Mouse (Mus musculus) neural tube, embryonic 13.5 days (tissue): ENCODE measurements at regions not wholly inside any gene's neighbourhood (a gene's known extent, or its start where the extent isn't known, plus 50 kb on each side); places are given as distances from the start of the nearest gene placed in this dataset.

Experiments used
- ATAC-seq: fragments of 200-750 bp; cut with Nextera tagmentation; 2 replicates; pipeline ENCODE4 v1.8.0; 2017; ENCODE audit warnings: low read depth, mild to moderate bottlenecking, moderate TSS enrichment, moderate library complexity
- H3K27ac ChIP-seq: fragments of 300-500 bp; sonication (generic); replicated peaks from 2 replicates; pipeline ENCODE4 v1.5.1; 2015; ENCODE audit warnings: moderate library complexity, mild to moderate bottlenecking, inconsistent platforms
- H3K27me3 ChIP-seq: fragments of 300-500 bp; sonication (generic); 2 replicates; pipeline ENCODE4 v1.6.1; 2015; ENCODE audit warnings: mild to moderate bottlenecking, inconsistent platforms
- H3K36me3 ChIP-seq: fragments of 300-500 bp; sonication (generic); 2 replicates; pipeline ENCODE4 v1.6.1; 2015; ENCODE audit warnings: mild to moderate bottlenecking, inconsistent platforms
- H3K4me1 ChIP-seq: fragments of 300-500 bp; sonication (generic); replicated peaks from 2 replicates; pipeline ENCODE4 v1.6.1; 2015; ENCODE audit warnings: inconsistent platforms
- H3K4me2 ChIP-seq: fragments of 300-500 bp; sonication (generic); 2 replicates; pipeline ENCODE4 v1.6.1; 2015; ENCODE audit warnings: inconsistent platforms, mild to moderate bottlenecking, moderate library complexity
- H3K4me3 ChIP-seq: fragments of 300-500 bp; sonication (generic); 2 replicates; pipeline ENCODE4 v1.5.1; 2015; ENCODE audit warnings: mild to moderate bottlenecking, inconsistent platforms
- H3K9ac ChIP-seq: fragments of 300-500 bp; sonication (generic); 2 replicates; pipeline ENCODE4 v1.6.1; 2015; ENCODE audit warnings: moderate library complexity, mild to moderate bottlenecking, inconsistent platforms
- H3K9me3 ChIP-seq: fragments of 300-500 bp; sonication (generic); 2 replicates; pipeline ENCODE4 v1.6.1; 2016; ENCODE audit warnings: inconsistent platforms
- WGBS: fragments of 180-500 bp; shearing (Covaris S2); methylation state at CpG from one replicate; pipeline ENCODE4 v1.1.7; 2015; 5-methylcytosine and 5-hydroxymethylcytosine counted together

GRCm38 (mm10) chr8:35020480-35020879 is 745.1 kb upstream of the Gm19410 start:
- H3K9me3 ChIP-seq, result peaks cover 3% of the 10 kb centered on the region; the same call in 1 of the 2 replicates
- H3K9ac ChIP-seq, result no peak overlapping the region
- H3K4me3 ChIP-seq, result no peak overlapping the region
- no peak overlapping the region for H3K27ac ChIP-seq
- no peaks in the 10 kb centered on the region for H3K36me3 ChIP-seq
- ATAC-seq, result no peak
- H3K27me3 ChIP-seq, result no peaks in the 10 kb centered on the region
- 89% methylated on average over 8 of the region's 8 CpGs for WGBS
- no peaks in the 10 kb centered on the region for H3K4me1 ChIP-seq
- H3K4me2 ChIP-seq, result no peak overlapping the region

DNA sequence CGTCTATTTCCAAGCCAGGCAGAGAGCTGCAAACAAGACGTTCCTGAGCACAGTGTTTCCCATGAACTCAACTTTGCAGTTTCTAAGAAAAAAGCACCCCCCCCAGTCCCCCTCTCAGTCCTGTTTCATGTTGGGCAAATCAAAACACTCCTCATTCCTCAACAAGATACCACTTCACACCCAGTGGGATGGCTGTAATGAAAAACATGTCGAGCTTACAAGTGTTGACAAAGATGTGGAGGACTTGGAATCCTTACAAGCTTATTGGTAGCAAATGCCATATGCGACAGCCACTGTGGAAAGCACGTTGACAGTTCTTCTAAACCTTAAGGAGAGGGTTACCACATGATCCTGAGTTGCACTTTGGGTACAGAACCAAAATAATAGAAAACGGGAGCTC is 742.9 kb upstream of the Gm19410 start:
- Histone ChIP-seq H3K9me3 (peaks cover 3% of the 10 kb centered on the region; the same call in 1 of the 2 replicates), H3K36me3 (no peaks in the 10 kb centered on the region), H3K4me2 (no peak overlapping the region), H3K4me3 (no peak overlapping the region), H3K9ac (no peak overlapping the region), H3K27me3 (no peaks in the 10 kb centered on the region), H3K4me1 (no peaks in the 10 kb centered on the region), H3K27ac (no peak overlapping the region)
- 83% methylated on average over 6 of the region's 6 CpGs for WGBS
- ATAC-seq, result no peak

GRCm38 (mm10) chr8:35047798-35048197 is 717.8 kb upstream of the Gm19410 start:
- Histone ChIP-seq H3K27ac (no peak overlapping the region), H3K4me1 (0 out of 2 replicates have a peak, but pooled peaks cover 7% of the 10 kb centered on the region), H3K4me3 (no peak overlapping the region), H3K27me3 (no peaks in the 10 kb centered on the region), H3K4me2 (no peak overlapping the region), H3K9me3 (no peaks in the 10 kb centered on the region), H3K9ac (no peak overlapping the region), H3K36me3 (no peaks in the 10 kb centered on the region)
- WGBS, result 6% methylated on average over 3 of the region's 3 CpGs
- ATAC-seq, result no peak

DNA sequence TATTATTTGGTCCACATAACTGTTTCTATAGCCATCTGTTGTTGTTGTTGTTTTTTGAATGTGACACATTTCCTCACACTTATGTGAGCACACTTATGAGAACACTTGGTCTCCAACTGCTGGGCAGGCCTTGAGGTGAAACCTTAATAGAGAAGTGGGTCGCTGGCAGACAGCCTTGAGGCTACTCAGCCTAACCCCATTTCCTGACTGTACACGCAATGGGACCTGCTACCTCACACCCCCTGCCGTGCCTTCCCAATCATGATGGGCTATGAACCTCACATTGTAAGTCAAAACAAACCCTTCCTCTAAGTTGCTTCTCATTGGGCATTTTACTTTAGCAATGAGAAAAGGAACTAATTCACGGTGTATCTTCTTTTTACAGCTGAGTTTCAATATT is 712.1 kb upstream of the Gm19410 start:
- 90% methylated on average over 4 of the region's 4 CpGs for WGBS
- Histone ChIP-seq H3K27ac (no peak overlapping the region), H3K4me2 (no peak overlapping the region), H3K27me3 (no peaks in the 10 kb centered on the region), H3K36me3 (no peaks in the 10 kb centered on the region), H3K4me3 (no peak overlapping the region), H3K9ac (no peak overlapping the region), H3K9me3 (no peaks in the 10 kb centered on the region), H3K4me1 (0 out of 2 replicates have a peak, but pooled peaks cover 13% of the 10 kb centered on the region)
- no peak for ATAC-seq

DNA sequence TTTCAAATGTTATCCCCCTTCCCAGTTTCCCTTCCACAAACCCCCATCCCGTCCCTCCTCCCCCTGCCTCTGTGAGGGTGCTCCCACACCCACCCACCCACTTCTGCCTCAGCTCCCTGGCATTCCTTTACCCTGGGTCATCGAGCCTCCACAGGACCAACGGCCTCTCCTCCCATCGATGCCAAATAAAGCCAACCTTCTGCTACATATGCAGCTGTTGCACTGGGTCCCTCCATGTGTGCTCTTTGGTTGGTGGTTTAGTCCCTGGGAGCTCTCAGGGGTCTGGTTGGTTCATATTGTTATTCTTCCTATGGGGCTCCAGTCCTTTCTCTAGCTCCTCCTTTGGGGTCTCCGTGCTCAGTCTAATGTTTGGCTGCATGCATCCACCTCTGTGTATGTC is 704.5 kb upstream of the Gm19410 start:
- Histone ChIP-seq H3K27ac (no peak overlapping the region), H3K36me3 (no peaks in the 10 kb centered on the region), H3K4me2 (no peak overlapping the region), H3K4me3 (no peak overlapping the region), H3K4me1 (0 out of 2 replicates have a peak, but pooled peaks cover 1% of the 10 kb centered on the region), H3K9ac (no peak overlapping the region), H3K27me3 (no peaks in the 10 kb centered on the region), H3K9me3 (peaks cover 2% of the 10 kb centered on the region; the same call in 1 of the 2 replicates)
- WGBS, result 84% methylated on average over 5 of the region's 5 CpGs
- ATAC-seq, result no peak

DNA sequence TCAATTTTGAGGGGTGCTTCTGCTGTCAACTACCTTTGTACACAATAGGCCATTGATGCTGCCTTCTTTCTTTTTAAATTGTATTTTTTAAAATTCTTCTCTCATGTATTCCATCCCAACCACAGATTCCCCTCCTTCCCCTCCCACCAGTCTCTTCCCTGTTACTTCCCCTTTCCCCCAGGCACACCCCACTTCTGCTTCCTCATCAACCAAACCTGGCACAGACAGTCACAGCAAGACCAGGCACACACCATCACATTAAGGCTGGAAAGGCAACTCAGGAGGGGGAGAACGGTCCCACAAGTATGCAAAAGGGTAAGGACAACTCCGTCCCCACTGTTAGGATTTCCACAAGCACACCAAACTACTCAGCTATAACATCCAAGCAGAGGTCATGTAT is 697.4 kb upstream of the Gm19410 start:
- Histone ChIP-seq H3K4me2 (no peak overlapping the region), H3K9ac (no peak overlapping the region), H3K9me3 (peaks cover 2% of the 10 kb centered on the region; the same call in 1 of the 2 replicates), H3K4me3 (no peak overlapping the region), H3K4me1 (no peaks in the 10 kb centered on the region; the same call in 1 of the 2 replicates), H3K27ac (no peak overlapping the region), H3K36me3 (no peaks in the 10 kb centered on the region), H3K27me3 (no peaks in the 10 kb centered on the region)
- WGBS, result 98% methylated on average over 2 of the region's 2 CpGs
- no peak for ATAC-seq

DNA sequence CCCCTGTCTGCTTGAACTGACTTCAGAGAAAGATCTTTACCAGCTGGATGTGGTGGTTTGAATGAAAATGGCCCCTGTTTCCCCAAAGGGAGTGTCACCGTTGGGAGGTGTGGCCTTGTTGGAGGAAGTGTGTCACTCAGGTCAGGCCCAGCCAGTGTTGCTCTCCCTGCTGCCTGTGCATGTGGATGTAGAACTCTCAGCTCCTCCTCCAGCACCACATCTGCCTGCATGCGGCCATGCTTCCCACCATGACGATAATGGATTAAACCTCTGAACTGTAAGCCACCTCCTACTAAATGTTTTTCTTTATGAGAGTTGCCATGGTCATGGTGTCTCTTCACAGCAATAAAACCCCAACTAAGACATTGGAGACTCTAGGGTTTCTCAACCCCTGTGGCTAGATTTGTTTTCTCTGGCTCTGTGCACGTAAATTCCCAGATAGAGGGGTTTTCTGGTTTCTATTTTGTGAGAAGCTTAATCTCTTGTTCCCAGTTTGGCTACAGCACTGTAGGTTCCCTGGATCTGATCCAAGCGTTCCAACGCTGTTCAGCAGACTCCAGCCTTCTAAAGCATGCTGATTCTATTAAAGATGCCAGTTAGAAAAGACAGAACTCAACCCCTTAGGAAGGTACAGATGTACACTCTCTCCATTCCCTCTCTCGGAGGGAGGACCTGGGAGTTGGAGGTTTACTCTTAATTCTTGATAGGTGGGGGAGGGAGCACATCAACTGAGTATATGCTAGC is 695.2 kb upstream of the Gm19410 start:
- H3K4me3 ChIP-seq, result no peak overlapping the region
- no peaks in the 10 kb centered on the region for H3K9me3 ChIP-seq
- H3K4me1 ChIP-seq, result peaks cover 3% of the 10 kb centered on the region; the same call in 1 of the 2 replicates
- H3K36me3 ChIP-seq, result no peaks in the 10 kb centered on the region
- no peak overlapping the region for H3K4me2 ChIP-seq
- 68% methylated on average over 7 of the region's 7 CpGs for WGBS
- no peaks in the 10 kb centered on the region for H3K27me3 ChIP-seq
- H3K27ac ChIP-seq, result 0 out of 2 replicates have a peak overlapping the region, but pooled peaks have one; percentile 23
- ATAC-seq, result peak; percentile 63; the same call in 1 of the 2 replicates
- H3K9ac ChIP-seq, result no peak overlapping the region

DNA sequence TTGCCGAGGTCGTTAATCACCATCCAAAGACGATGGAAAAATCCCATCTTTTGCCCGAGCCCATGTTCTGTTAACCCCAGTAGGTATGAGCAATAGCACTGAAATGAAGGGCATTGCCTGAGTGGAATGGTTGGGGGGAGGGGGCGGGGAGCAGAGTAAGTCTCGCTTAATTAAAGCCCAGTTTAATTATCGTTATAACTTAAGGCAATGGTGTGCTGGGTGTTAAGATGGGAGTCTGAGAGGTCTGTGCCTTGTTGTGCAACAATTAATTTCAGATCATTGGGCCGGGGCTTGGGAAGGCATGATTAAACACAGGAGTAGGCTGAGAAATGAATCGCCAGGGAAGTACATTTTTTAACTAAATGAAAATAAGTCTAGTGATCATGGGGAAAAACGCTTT is 689.6 kb upstream of the Gm19410 start:
- Histone ChIP-seq H3K4me2 (no peak overlapping the region), H3K4me3 (no peak overlapping the region), H3K4me1 (peaks cover 13% of the 10 kb centered on the region; the same call in 1 of the 2 replicates), H3K27me3 (no peaks in the 10 kb centered on the region), H3K36me3 (no peaks in the 10 kb centered on the region), H3K9me3 (no peaks in the 10 kb centered on the region), H3K27ac (no peak overlapping the region; the same call in 1 of the 2 replicates), H3K9ac (no peak overlapping the region)
- ATAC-seq, result peak; percentile 65
- 65% methylated on average over 10 of the region's 10 CpGs for WGBS

- no peak overlapping the region for H3K9ac ChIP-seq
- no peaks in the 10 kb centered on the region for H3K9me3 ChIP-seq
- no peaks in the 10 kb centered on the region for H3K27me3 ChIP-seq
- no peak overlapping the region for H3K27ac ChIP-seq
- no peak for ATAC-seq
- H3K4me3 ChIP-seq, result no peak overlapping the region
- 0 out of 2 replicates have a peak, but pooled peaks cover 4% of the 10 kb centered on the region for H3K4me1 ChIP-seq
- H3K36me3 ChIP-seq, result no peaks in the 10 kb centered on the region
- H3K4me2 ChIP-seq, result no peak overlapping the region
- WGBS, result 52% methylated on average over 1 of the region's 1 CpGs
Measured at GRCm38 (mm10) chr8:35083161-35083560, 682.4 kb upstream of the Gm19410 start.

GRCm38 (mm10) chr8:35087070-35087469 is 678.5 kb upstream of the Gm19410 start:
- WGBS, result 93% methylated on average over 2 of the region's 2 CpGs
- no peaks in the 10 kb centered on the region for H3K27me3 ChIP-seq
- ATAC-seq, result no peak

DNA sequence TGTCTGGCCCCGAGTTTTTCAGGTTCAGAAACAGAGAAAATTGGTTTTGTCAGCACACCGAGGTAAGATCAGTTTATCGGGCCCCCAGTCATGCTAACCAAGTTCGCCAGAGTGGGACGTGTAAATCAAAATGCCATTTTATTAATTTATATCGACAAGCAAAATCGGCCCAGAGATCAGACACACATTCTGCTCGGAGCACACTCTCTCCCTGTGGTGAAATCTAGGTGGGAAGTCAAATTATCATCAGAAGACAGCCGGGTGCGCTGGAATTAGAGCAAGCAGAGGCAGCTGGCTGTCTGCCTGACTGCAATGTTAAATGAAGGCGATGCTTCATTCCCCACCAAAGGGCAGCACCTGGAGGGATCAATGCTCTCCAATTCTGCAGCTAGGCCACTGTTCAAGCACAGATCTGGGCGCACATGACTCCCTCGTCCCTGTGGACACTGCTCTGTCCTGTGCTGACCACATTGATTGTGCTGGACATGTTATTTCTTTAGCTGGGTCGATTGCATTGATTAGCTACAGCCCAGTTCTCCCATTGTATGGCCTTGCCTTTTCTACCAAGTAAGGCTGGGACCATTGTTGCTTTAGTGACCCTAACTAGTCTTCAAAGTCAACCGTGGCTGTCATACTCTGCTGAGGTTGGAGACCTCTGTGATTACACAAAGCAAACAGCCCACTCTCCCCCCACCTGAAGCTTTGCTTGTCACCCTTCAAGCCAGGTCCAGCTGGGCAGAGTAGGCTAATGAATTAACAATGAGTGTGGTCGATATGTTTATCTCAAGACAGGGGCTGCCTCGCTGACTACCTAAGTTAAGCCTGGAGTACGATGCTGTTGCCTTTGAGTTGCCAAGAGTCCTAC is 677.0 kb upstream of the Gm19410 start:
- 63% methylated on average over 18 of the region's 18 CpGs for WGBS
- Histone ChIP-seq H3K27ac (0 out of 2 replicates have a peak overlapping the region, but pooled peaks have one; percentile 34), H3K9me3 (0 out of 2 replicates have a peak, but pooled peaks cover 2% of the 10 kb centered on the region), H3K9ac (no peak overlapping the region), H3K27me3 (no peaks in the 10 kb centered on the region), H3K4me1 (peaks cover 12% of the 10 kb centered on the region; the same call in 1 of the 2 replicates), H3K4me3 (no peak overlapping the region), H3K36me3 (no peaks in the 10 kb centered on the region), H3K4me2 (no peak overlapping the region)
- ATAC-seq, result no peak

More at GRCm38 (mm10) chr8:35087070-35087469, 678.5 kb upstream of the Gm19410 start:
- 0 out of 2 replicates have a peak, but pooled peaks cover 2% of the 10 kb centered on the region for H3K9me3 ChIP-seq
- H3K4me1 ChIP-seq, result peaks cover 12% of the 10 kb centered on the region; the same call in 1 of the 2 replicates
- H3K27ac ChIP-seq, result no peak overlapping the region
- H3K9ac ChIP-seq, result no peak overlapping the region
- no peak overlapping the region for H3K4me2 ChIP-seq
- no peaks in the 10 kb centered on the region for H3K36me3 ChIP-seq
- no peak overlapping the region for H3K4me3 ChIP-seq

DNA sequence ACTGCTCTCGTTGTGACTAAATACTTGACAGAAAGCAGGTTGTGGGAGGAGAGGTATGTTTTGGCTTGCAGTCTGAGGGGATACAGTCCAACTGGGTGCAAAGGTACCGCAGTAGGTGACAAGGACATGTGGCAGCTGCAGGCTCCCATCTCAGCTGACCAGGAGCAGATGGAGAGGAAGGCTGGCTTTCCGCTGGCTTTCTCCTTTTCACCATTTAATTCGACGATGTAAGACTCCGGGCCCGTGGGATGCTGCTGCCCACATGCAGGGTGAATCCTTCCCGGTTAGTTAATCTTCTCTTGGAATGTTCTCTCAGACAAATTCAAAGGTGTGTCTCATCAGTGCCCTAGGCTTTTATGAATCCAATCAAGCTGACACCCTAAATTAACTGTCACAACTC is 676.1 kb upstream of the Gm19410 start:
- Histone ChIP-seq H3K4me3 (no peak overlapping the region), H3K27ac (no peak overlapping the region), H3K9me3 (0 out of 2 replicates have a peak, but pooled peaks cover 2% of the 10 kb centered on the region), H3K36me3 (no peaks in the 10 kb centered on the region), H3K9ac (no peak overlapping the region), H3K4me2 (no peak overlapping the region), H3K27me3 (no peaks in the 10 kb centered on the region), H3K4me1 (peaks cover 12% of the 10 kb centered on the region; the same call in 1 of the 2 replicates)
- 93% methylated on average over 8 of the region's 8 CpGs for WGBS
- ATAC-seq, result no peak
